Comparison of ENCODE assay signal across 9 mouse cellular contexts in genomic region chr4:45492681-45493081, GRCm38 (mm10). TPM values are rescaled to one million over a fixed set of nuclear protein-coding genes. Genes with fewer than 3 reads are reported as not detected.
DNase-seq lines count a peak whose midpoint lies in the region; ATAC-seq lines count a peak whose summit lies in the region.
"Had no signal": no experiment of that assay in that cellular context is flagged by ENCODE, and none has a peak within 500 bp of the region (broad histone marks: within the 10 kb centered on the region; RNA-seq: fewer than 3 reads in every experiment).

No protein-coding gene starts in this region.

- no peak for DNase-seq in heart, postnatal 25 days (ENCODE audit: low spot score)
- peak; percentile 72 for DNase-seq in brain, adult 2 months (ENCODE audit: low read depth, low spot score)
- DNase-seq in cerebellum, adult 9-10 months: no peak
- DNase-seq in cerebellum, adult 9-11 months: no peak
- DNase-seq in right cerebral cortex, postnatal 25 days: no peak
- DNase-seq: layer of hippocampus, postnatal 36 days had no signal

- H3K4me3 ChIP-seq in heart, embryonic 13.5 days: peak overlapping the region; percentile 13; the same call in 1 of the 2 replicates
- H3K4me3 ChIP-seq in forebrain, embryonic 15.5 days: no peak overlapping the region
- H3K4me3 ChIP-seq in liver, embryonic 15.5 days (replicated peaks): no peak overlapping the region; the same call in 1 of the 2 replicates

- H3K27me3 ChIP-seq in heart, embryonic 13.5 days (replicated peaks): 0 out of 2 replicates have a peak, but pooled peaks cover 7% of the 10 kb centered on the region
- no peaks in the 10 kb centered on the region for H3K27me3 ChIP-seq in forebrain, embryonic 15.5 days
- H3K27me3 ChIP-seq in liver, embryonic 15.5 days: no peaks in the 10 kb centered on the region

- H3K9me3 ChIP-seq in heart, embryonic 13.5 days: no peaks in the 10 kb centered on the region
- no peaks in the 10 kb centered on the region for H3K9me3 ChIP-seq in forebrain, embryonic 15.5 days
- no peaks in the 10 kb centered on the region for H3K9me3 ChIP-seq in liver, embryonic 15.5 days (replicated peaks)

- peak overlapping the region; percentile 95 for H3K27ac ChIP-seq in heart, embryonic 13.5 days (replicated peaks)
- peak overlapping the region; percentile 36; the same call in 1 of the 2 replicates for H3K27ac ChIP-seq in forebrain, embryonic 15.5 days (replicated peaks)
- peak overlapping the region; percentile 71 for H3K27ac ChIP-seq in liver, embryonic 15.5 days (replicated peaks)

- H3K36me3 ChIP-seq in heart, embryonic 13.5 days: peaks cover 9% of the 10 kb centered on the region
- H3K36me3 ChIP-seq in forebrain, embryonic 15.5 days: peaks cover 4% of the 10 kb centered on the region; the same call in 1 of the 2 replicates
- peaks cover 3% of the 10 kb centered on the region; the same call in 1 of the 2 replicates for H3K36me3 ChIP-seq in liver, embryonic 15.5 days (replicated peaks)

- peaks cover 100% of the 10 kb centered on the region for H3K4me1 ChIP-seq in heart, embryonic 13.5 days
- peaks cover 93% of the 10 kb centered on the region for H3K4me1 ChIP-seq in forebrain, embryonic 15.5 days
- peaks cover 91% of the 10 kb centered on the region for H3K4me1 ChIP-seq in liver, embryonic 15.5 days (replicated peaks)

- intact Hi-C loops in heart, postnatal 25 days (cut with DNase I): loop anchor here (2.0 kb wide), 1 partner anchor 16 kb away; no protein-coding TSS in a partner anchor

- H3K9ac ChIP-seq in heart, embryonic 13.5 days: peak overlapping the region; percentile 72
- no peak overlapping the region for H3K9ac ChIP-seq in forebrain, embryonic 15.5 days (replicated peaks)
- peak overlapping the region; percentile 7; the same call in 1 of the 2 replicates for H3K9ac ChIP-seq in liver, embryonic 15.5 days

- H3K4me2 ChIP-seq in heart, embryonic 13.5 days: peak overlapping the region; percentile 58
- no peak overlapping the region for H3K4me2 ChIP-seq in forebrain, embryonic 15.5 days (replicated peaks)
- peak overlapping the region; percentile 54 for H3K4me2 ChIP-seq in liver, embryonic 15.5 days

- no peak for ATAC-seq in heart, embryonic 13.5 days (ENCODE audit: extremely low read depth, insufficient number of reproducible peaks, low FRiP score, low TSS enrichment)
- ATAC-seq in forebrain, embryonic 15.5 days (replicated peaks): no peak
- no peak for ATAC-seq in liver, embryonic 15.5 days (ENCODE audit: insufficient read depth)

- WGBS in heart, embryonic 13.5 days: 11% methylated on average over 5 of the region's 5 CpGs
- WGBS in forebrain, embryonic 15.5 days: 45% methylated on average over 5 of the region's 5 CpGs
- 8% methylated on average over 5 of the region's 5 CpGs for WGBS in liver, embryonic 15.5 days (ENCODE audit: insufficient replicate concordance)

RNA-seq across cellular contexts. Expression of gene Shb, which starts 39.6 kb away (rescaled TPM):
- polyA plus RNA-seq in heart, embryonic 13.5 days (2015; fragmentation: Nextera tagmentation; extraction: Ambion mirVana): 8.6 and 8.8 TPM in 2 replicates
- 10 to 100 TPM; 34.9 to 37.7 TPM for total RNA-seq in heart, postnatal 25 days (2021)
- polyA plus RNA-seq in forebrain, embryonic 15.5 days (2015; fragmentation: Nextera tagmentation; extraction: Ambion mirVana): 13.1 and 13.3 TPM in 2 replicates
- polyA plus RNA-seq in liver, embryonic 15.5 days (2015; fragmentation: Nextera tagmentation; extraction: Ambion mirVana): 2.9 and 3.9 TPM in 2 replicates

Comparison
In these comparisons a context has a peak if more than half of its experiments do, and no peak if none do; other contexts are left out.
1. H3K27ac ChIP-seq: peak in every context shown above with its lines; median percentile 95 in heart, embryonic 13.5 days; 71 in liver, embryonic 15.5 days; 36 in forebrain, embryonic 15.5 days.